Comparison of ENCODE assay signal across 8 mouse cellular contexts in the genomic region with DNA sequence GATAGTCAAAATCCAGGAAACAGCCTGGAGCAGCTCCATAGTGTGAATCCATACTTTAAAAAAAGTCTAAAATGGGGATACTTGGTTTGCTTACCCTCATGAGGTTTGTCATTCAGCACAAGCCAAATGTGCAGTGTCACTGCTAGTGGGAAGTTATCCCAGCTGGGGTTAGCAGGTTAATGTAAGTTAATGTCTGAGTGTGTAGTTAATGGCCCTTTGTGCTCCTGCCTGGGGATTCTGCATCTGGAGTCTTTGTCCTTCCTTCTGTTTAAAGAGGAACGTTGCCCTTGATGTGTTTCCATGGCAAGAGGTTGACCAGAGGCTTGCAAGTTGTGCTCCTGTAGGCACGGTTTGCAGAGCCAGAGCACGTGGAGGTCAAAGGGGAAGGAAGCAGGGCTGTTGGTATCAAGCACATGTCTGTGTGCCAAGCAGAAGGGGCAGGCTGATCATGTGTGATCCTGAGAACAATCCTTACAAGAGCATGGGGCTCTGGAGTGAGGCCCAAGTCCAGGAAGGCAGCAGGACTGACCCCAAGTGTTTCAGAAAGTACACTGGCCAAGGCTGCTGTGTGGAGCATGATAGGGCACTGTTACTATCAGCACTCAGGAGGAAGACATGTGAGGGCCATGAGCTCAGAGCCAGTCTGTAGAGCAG. TPM values are rescaled to one million over a fixed set of nuclear protein-coding genes. Genes with fewer than 3 reads are reported as not detected.
DNase-seq lines count a peak whose midpoint lies in the region; ATAC-seq and TF ChIP-seq lines count a peak whose summit lies in the region.

No protein-coding gene starts in this region.

- ATAC-seq in heart, embryonic 15.5 days (replicated peaks; ENCODE audit: insufficient number of reproducible peaks, insufficient read depth, low FRiP score, low read depth) = 0 out of 2 replicates have a peak, but pooled peaks have one; percentile 41
- ATAC-seq in limb, embryonic 11.5 days (ENCODE audit: insufficient number of reproducible peaks, low FRiP score, low TSS enrichment, low read depth) = no peak
- ATAC-seq in midbrain, embryonic 13.5 days = no peak
- no peak for ATAC-seq in CD4-positive, CD25-positive, alpha-beta regulatory T cell, adult 4 months

- H3K36me3 ChIP-seq in liver, adult 2 months (ENCODE audit: control insufficient read depth, insufficient read depth, low read length) = no peaks in the 10 kb centered on the region
- no peaks in the 10 kb centered on the region for H3K36me3 ChIP-seq in heart, embryonic 15.5 days
- 0 out of 2 replicates have a peak, but pooled peaks cover 2% of the 10 kb centered on the region for H3K36me3 ChIP-seq in limb, embryonic 11.5 days (ENCODE audit: control insufficient read depth, insufficient read depth, low read length)
- H3K36me3 ChIP-seq in myocyte (ENCODE audit: control insufficient read depth, insufficient read depth) = no peaks in the 10 kb centered on the region
- no peaks in the 10 kb centered on the region for H3K36me3 ChIP-seq in midbrain, embryonic 13.5 days

- WGBS in liver, adult 2 months = under 1% methylated on average over 3 of the region's 3 CpGs
- WGBS in heart, embryonic 15.5 days = 15% methylated on average over 3 of the region's 3 CpGs
- 11% methylated on average over 3 of the region's 3 CpGs for WGBS in limb, embryonic 11.5 days
- WGBS in midbrain, embryonic 13.5 days = 20% methylated on average over 3 of the region's 3 CpGs

- H3K79me2 ChIP-seq in liver, adult 2 months (ENCODE audit: control insufficient read depth, insufficient read depth, low read length) = peaks cover 25% of the 10 kb centered on the region
- peaks cover 79% of the 10 kb centered on the region for H3K79me2 ChIP-seq in myocyte (ENCODE audit: control insufficient read depth, insufficient read depth)

- no peak for TF ChIP-seq CTCF in liver, adult 2 months (IDR thresholded peaks at IDR 0.05; ENCODE audit: low read depth, low read length)

- no peak overlapping the region for H3K4me3 ChIP-seq in liver, adult 2 months (ENCODE audit: insufficient read depth, low read depth, low read length)
- H3K4me3 ChIP-seq in heart, embryonic 15.5 days = no peak overlapping the region
- H3K4me3 ChIP-seq in limb, embryonic 11.5 days (ENCODE audit: low read depth, low read length) = no peak overlapping the region
- no peak overlapping the region for H3K4me3 ChIP-seq in myocyte
- no peak overlapping the region for H3K4me3 ChIP-seq in midbrain, embryonic 13.5 days (replicated peaks)

- peak; percentile 98 for DNase-seq in liver, adult 2 months (ENCODE audit: extremely low read depth, low read depth, low spot score)
- DNase-seq in liver = no peak
- DNase-seq in limb, embryonic 11.5 days (ENCODE audit: low spot score) = no peak
- DNase-seq in frontal cortex, postnatal 25 days (ENCODE audit: low spot score in 2 of 2) = no peak

- no peak for TF ChIP-seq POLR2A in liver, adult 2 months (IDR thresholded peaks at IDR 0.05; ENCODE audit: extremely low read depth, insufficient read depth, low read length)
- no peak for TF ChIP-seq POLR2A in myocyte (IDR thresholded peaks at IDR 0.05; ENCODE audit: insufficient read length, low read depth)

- H3K9ac ChIP-seq in liver, adult 2 months (ENCODE audit: low read depth, low read length) = no peak overlapping the region
- H3K9ac ChIP-seq in heart, embryonic 15.5 days = no peak overlapping the region
- no peak overlapping the region for H3K9ac ChIP-seq in limb, embryonic 11.5 days (ENCODE audit: low read length)
- no peak overlapping the region for H3K9ac ChIP-seq in midbrain, embryonic 13.5 days (replicated peaks)

- no peaks in the 10 kb centered on the region for H3K9me3 ChIP-seq in heart, embryonic 15.5 days (replicated peaks)
- no peaks in the 10 kb centered on the region for H3K9me3 ChIP-seq in limb, embryonic 11.5 days (ENCODE audit: control insufficient read depth, low read length)
- H3K9me3 ChIP-seq in midbrain, embryonic 13.5 days = no peaks in the 10 kb centered on the region

- no peak overlapping the region for H3ac ChIP-seq in myocyte (ENCODE audit: control insufficient read depth, insufficient read length)

- H3K27me3 ChIP-seq in liver, adult 2 months (ENCODE audit: control insufficient read depth, insufficient read depth, low read length) = no peaks in the 10 kb centered on the region
- no peaks in the 10 kb centered on the region for H3K27me3 ChIP-seq in heart, embryonic 15.5 days
- no peaks in the 10 kb centered on the region for H3K27me3 ChIP-seq in limb, embryonic 11.5 days (ENCODE audit: control insufficient read depth, insufficient read depth, low read length)
- no peaks in the 10 kb centered on the region for H3K27me3 ChIP-seq in myocyte (ENCODE audit: control insufficient read depth, insufficient read depth, insufficient read length)
- no peaks in the 10 kb centered on the region for H3K27me3 ChIP-seq in midbrain, embryonic 13.5 days

- H3K4me1 ChIP-seq in liver, adult 2 months (ENCODE audit: control insufficient read depth, insufficient read depth, low read length) = peaks cover 44% of the 10 kb centered on the region
- H3K4me1 ChIP-seq in heart, embryonic 15.5 days (replicated peaks) = peaks cover 61% of the 10 kb centered on the region
- peaks cover 12% of the 10 kb centered on the region for H3K4me1 ChIP-seq in limb, embryonic 11.5 days (ENCODE audit: control insufficient read depth, insufficient read depth, low read length)
- 0 out of 2 replicates have a peak, but pooled peaks cover 3% of the 10 kb centered on the region for H3K4me1 ChIP-seq in midbrain, embryonic 13.5 days (replicated peaks)

- H3K4me2 ChIP-seq in heart, embryonic 15.5 days = no peak overlapping the region
- H3K4me2 ChIP-seq in limb, embryonic 11.5 days (ENCODE audit: low read depth, severe bottlenecking) = no peak overlapping the region
- H3K4me2 ChIP-seq in myocyte (ENCODE audit: low read depth) = peak overlapping the region; percentile 65
- H3K4me2 ChIP-seq in midbrain, embryonic 13.5 days (replicated peaks) = no peak overlapping the region

- peak overlapping the region; percentile 42 for H3K27ac ChIP-seq in liver, adult 2 months (replicated peaks; ENCODE audit: insufficient read depth, low read depth, low read length)
- H3K27ac ChIP-seq in heart, embryonic 15.5 days = peak overlapping the region; percentile 80
- H3K27ac ChIP-seq in limb, embryonic 11.5 days (replicated peaks; ENCODE audit: low read depth, low read length) = peak overlapping the region; percentile 52; the same call in 1 of the 2 replicates
- H3K27ac ChIP-seq in midbrain, embryonic 13.5 days = no peak overlapping the region

TF ChIP-seq in myocyte, 11 proteins besides CTCF, POLR2A, EP300 and RAD21:
- TF ChIP-seq SRF (IDR thresholded peaks at IDR 0.05; ENCODE audit: control insufficient read depth, insufficient read length, low read depth) = no peak
- TF ChIP-seq USF1 (IDR thresholded peaks at IDR 0.05; ENCODE audit: low read depth) = no peak
- TF ChIP-seq MYOD1 (IDR thresholded peaks at IDR 0.05; ENCODE audit: control insufficient read depth in 1 of 3, insufficient read length in 2 of 3, low read depth in 2 of 3) = no peak
- TF ChIP-seq TCF3 (IDR thresholded peaks at IDR 0.05; ENCODE audit: insufficient read length, low read depth) = no peak
- no peak for TF ChIP-seq POLR2AphosphoS2 (IDR thresholded peaks at IDR 0.05; ENCODE audit: insufficient read length, low read depth)
- TF ChIP-seq REST (IDR thresholded peaks at IDR 0.05; ENCODE audit: insufficient read depth, insufficient read length) = no peak
- no peak for TF ChIP-seq TCF12 (IDR thresholded peaks at IDR 0.05; ENCODE audit: insufficient read depth, poor library complexity, severe bottlenecking)
- TF ChIP-seq MYOG (IDR thresholded peaks at IDR 0.05; ENCODE audit: control insufficient read depth in 1 of 3, insufficient read depth in 1 of 3, insufficient read length in 2 of 3, low read depth in 2 of 3) = no peak
- no peak for TF ChIP-seq E2F4 (IDR thresholded peaks at IDR 0.05; ENCODE audit: insufficient read depth)
- no peak for TF ChIP-seq MAX (IDR thresholded peaks at IDR 0.05; ENCODE audit: low read depth)
- no peak for TF ChIP-seq CEBPB (IDR thresholded peaks at IDR 0.05; ENCODE audit: insufficient read depth, poor library complexity, severe bottlenecking)
TF ChIP-seq in myocyte: peak in this region for 0.

RNA-seq across cellular contexts. Expression of a gene that starts 24.7 kb away (rescaled TPM):
- 20.8 and 24.1 TPM in 2 replicates for total RNA-seq in liver, adult 2 months (2014; rRNA removed)
- polyA plus RNA-seq in liver, adult 2 months (2012; rRNA removed) = 6.7 and 6.9 TPM in 2 replicates
- 50.5 and 50.8 TPM in 2 replicates for polyA plus RNA-seq in heart, embryonic 15.5 days (2015; fragmentation: Nextera tagmentation; extraction: Ambion mirVana)
- 43.4 and 44.4 TPM in 2 replicates for polyA plus RNA-seq in limb, embryonic 11.5 days (2014; fragmentation: Nextera tagmentation; extraction: Ambion mirVana)
- polyA plus RNA-seq in myocyte (2012; fragmentation: generic; extraction: Trizol) = 79.3 TPM
- 14.2 and 15.3 TPM in 2 replicates for polyA plus RNA-seq in midbrain, embryonic 13.5 days (2015; fragmentation: Nextera tagmentation; extraction: Ambion mirVana)
- polyA plus RNA-seq in CD4-positive, CD25-positive, alpha-beta regulatory T cell, adult 4 months (2017; shearing (Covaris generic)) = 10 to 100 TPM in 1 of 2 experiments, 1 to 10 TPM in 1; 5.8 to 10.1 TPM

RNA-seq across cellular contexts. Expression of a gene that starts 41.3 kb away (rescaled TPM):
- total RNA-seq in liver, adult 2 months (2014; rRNA removed) = not detected in 2 replicates
- not detected in 2 replicates for polyA plus RNA-seq in liver, adult 2 months (2012; rRNA removed)
- polyA plus RNA-seq in heart, embryonic 15.5 days (2015; fragmentation: Nextera tagmentation; extraction: Ambion mirVana) = 0.10 and 0.11 TPM in 2 replicates
- 0.14 TPM in 1 of 2 replicates, not detected in the other for polyA plus RNA-seq in limb, embryonic 11.5 days (2014; fragmentation: Nextera tagmentation; extraction: Ambion mirVana)
- 0.02 TPM for polyA plus RNA-seq in myocyte (2012; fragmentation: generic; extraction: Trizol)
- polyA plus RNA-seq in midbrain, embryonic 13.5 days (2015; fragmentation: Nextera tagmentation; extraction: Ambion mirVana) = 0.15 TPM in 1 of 2 replicates, not detected in the other
- not detected for polyA plus RNA-seq in CD4-positive, CD25-positive, alpha-beta regulatory T cell, adult 4 months (2017; shearing (Covaris generic))
